Mouse (Mus musculus) testis, adult 10 weeks (tissue): ENCODE measurements around the gene Dbil5. TPM values are rescaled to one million over a fixed set of nuclear protein-coding genes. Genes with fewer than 3 reads are reported as not detected.

Experiments used
- polyA plus RNA-seq: library from polyadenylated mRNA; stranded (reverse); fragments of 350-450 nt; fragmentation: Illumina TruSeq; extraction: RNeasy Lipid Tissue Mini Kit (QIAGEN cat#74804); gene quantifications from one replicate; pipeline ENCODE4 v1.2.3, GENCODE M21; 2014; ENCODE audit warnings: low read depth, low replicate concordance

The Dbil5 gene
- 1,688 TPM for polyA plus RNA-seq

DNA sequence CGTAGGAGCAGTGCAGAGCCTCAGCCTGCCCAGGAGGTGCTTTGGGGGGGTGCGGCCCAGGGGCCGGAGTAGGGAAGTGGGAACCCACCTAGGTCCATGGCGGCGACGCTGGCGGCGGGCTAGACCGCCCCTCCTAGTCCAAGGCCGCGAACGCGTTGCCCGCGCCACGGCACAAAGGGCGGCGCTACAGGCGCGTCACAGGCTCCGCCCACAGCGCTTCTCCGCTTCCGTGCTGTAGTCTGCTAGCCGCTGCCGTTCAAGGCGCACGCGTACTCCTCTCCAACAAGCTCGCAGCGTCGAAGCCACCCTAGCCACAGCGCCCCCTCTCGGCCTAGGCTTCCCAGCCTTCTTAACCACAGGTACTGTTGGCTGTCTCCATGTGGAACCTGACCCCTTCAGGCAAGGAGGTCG, at the start of gene Dbil5, which contains the start of gene Gemin4:
Dbil5 (plus strand) TSS at position 219 of the 411 bp plus-strand sequence.
Gemin4 (minus strand) TSS at position 275 of the 411 bp plus-strand sequence.

DNA sequence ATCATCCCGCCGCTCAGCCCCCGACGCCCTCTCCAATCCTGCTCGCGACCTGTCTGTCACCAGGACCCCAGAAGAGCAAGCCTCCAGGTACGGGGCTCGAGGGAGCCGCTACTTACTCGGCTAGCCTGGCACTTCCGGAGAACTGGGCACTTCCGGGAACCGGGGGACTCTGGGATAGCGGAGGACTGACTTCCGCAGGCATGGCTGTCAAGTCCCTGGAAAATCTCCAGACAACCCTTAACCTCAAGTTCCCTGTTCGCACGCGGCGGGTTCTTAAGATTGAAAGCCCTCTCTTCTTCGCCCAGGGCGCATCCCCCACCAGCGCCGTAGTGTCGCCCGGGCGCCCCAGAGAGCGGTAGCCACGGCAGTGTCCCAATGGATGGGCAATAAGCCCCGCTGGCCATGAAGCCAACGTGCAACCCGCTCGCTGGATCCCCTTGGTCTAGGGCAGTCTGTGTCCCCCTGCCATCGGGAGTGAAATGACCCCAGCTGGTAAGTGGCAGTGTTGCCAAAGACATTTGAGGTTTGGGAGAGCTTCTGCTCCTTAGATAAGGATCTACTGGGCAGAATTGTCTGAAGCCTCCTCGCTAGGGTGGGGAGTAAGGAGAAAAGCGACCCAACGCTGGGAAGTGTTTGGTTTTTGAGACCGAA, 37.8 kb upstream of the Dbil5 start, which contains the start of the genes Vps53 and Fam57a:
Vps53 (minus strand) TSS at position 153 of the 651 bp plus-strand sequence.
Fam57a (plus strand) TSS at position 177 of the 651 bp plus-strand sequence.

DNA sequence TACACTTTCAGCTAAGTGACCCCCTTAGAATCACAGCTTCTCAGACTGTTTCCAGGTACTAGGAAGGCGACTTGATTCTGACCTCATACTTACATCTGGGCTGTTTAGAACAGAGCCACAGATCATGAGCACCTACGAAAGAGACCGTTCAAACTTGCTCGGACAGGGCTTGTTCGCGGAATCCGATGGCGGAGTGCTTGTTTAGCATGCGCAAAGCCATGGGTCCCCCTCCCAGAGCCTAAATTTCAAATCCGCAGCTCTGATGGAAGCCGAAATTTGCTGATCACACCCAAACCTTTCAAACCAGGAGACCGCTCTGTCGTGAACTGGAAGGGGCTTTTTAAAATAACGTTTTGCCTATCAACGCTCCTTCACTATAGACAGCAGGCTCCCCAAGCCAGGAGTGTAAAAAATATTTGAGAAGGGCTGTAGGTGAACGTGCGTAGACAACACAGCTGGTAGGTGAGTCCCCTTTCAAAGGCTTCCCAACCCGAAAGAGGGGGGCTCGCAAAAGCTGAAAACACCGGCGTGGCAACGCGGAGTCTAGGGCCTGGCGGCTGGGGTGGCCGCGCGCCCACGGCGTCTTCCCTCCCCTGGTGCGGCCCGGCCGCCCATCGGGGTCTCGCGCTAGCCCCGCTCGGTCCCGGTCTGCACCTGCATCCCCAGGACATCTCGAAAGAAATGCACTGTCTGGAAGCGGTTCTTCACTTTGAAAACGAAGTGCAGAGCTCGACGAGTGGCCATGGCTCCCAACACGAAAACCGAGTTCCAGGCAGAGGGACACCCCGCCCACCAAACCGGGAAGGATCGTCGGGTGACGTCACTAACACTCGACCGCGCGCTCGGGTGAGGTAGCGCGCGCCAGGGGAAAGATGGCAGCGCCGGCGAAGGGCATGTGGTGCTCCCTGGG, 25.7 kb downstream of the Dbil5 start, which contains the start of the genes Mrm3 and Glod4:
Mrm3 (plus strand) TSS at position 815 of the 910 bp plus-strand sequence.
Glod4 (minus strand) TSS at position 825 of the 910 bp plus-strand sequence.

Other genes starting within 250 kb of the Dbil5 start
- 141 TPM for gene 1700016K19Rik, start 217.7 kb upstream of the Dbil5 start, polyA plus RNA-seq
- 0.98 TPM for gene Rflnb, start 189.8 kb upstream of the Dbil5 start, polyA plus RNA-seq
- 17.0 TPM for gene Vps53, start 38.0 kb upstream of the Dbil5 start, polyA plus RNA-seq
- gene Fam57a, start 37.9 kb upstream of the Dbil5 start, polyA plus RNA-seq = 2.3 TPM
- gene Gemin4, start 56 bp downstream of the Dbil5 start, polyA plus RNA-seq = 16.4 TPM
- gene Mrm3, start 26.1 kb downstream of the Dbil5 start, polyA plus RNA-seq = 2.5 TPM
- gene Glod4, start 26.1 kb downstream of the Dbil5 start, polyA plus RNA-seq = 46.5 TPM
- gene Nxn, start 181.5 kb downstream of the Dbil5 start, polyA plus RNA-seq = 34.5 TPM
- 2.3 TPM for gene Timm22, start 189.3 kb downstream of the Dbil5 start, polyA plus RNA-seq